Mouse (Mus musculus): ENCODE results near the gene Emc7.
"Not testable (repeated sequence)": the region's sequence is repeated elsewhere in the genome, so short reads cannot be mapped to it uniquely, and the experiment has no call there.

Emc7 gene

GRCm38 (mm10) chr2:112454862-112455564 lies at the start of gene Emc7:
Gene Emc7 (plus strand): TSS chr2:112454997.
- CTCF ChIA-PET: no interaction called here

GRCm38 (mm10) chr2:112407030-112407429 lies 47.8 kb upstream of the Emc7 start:
- CTCF ChIA-PET: no interaction called here

- CTCF ChIA-PET: no interaction called here
These were observed 29.5 kb upstream of the Emc7 start for GRCm38 (mm10) chr2:112425308-112425707.

GRCm38 (mm10) chr2:112428534-112428933 lies 26.3 kb upstream of the Emc7 start:
- CTCF ChIA-PET: not testable (repeated sequence)

GRCm38 (mm10) chr2:112429665-112430064 lies 25.1 kb upstream of the Emc7 start:
- CTCF ChIA-PET: no interaction called here

- CTCF ChIA-PET: no interaction called here
These were observed 24.4 kb upstream of the Emc7 start for GRCm38 (mm10) chr2:112430403-112430802.

GRCm38 (mm10) chr2:112432523-112432922 lies 22.3 kb upstream of the Emc7 start:
- CTCF ChIA-PET: no interaction called here

- CTCF ChIA-PET: no interaction called here
These were observed 21.4 kb upstream of the Emc7 start for GRCm38 (mm10) chr2:112433359-112433758.

GRCm38 (mm10) chr2:112436292-112436691 lies 18.5 kb upstream of the Emc7 start:
- CTCF ChIA-PET: no interaction called here

- CTCF ChIA-PET: no interaction called here
These were observed 17.2 kb upstream of the Emc7 start for GRCm38 (mm10) chr2:112437589-112437988.

- CTCF ChIA-PET: no interaction called here
These were observed 11.3 kb upstream of the Emc7 start for GRCm38 (mm10) chr2:112443491-112443890.

GRCm38 (mm10) chr2:112445511-112445910 lies 9.3 kb upstream of the Emc7 start:
- CTCF ChIA-PET: no interaction called here

- CTCF ChIA-PET: not testable (repeated sequence)
These were observed 6.8 kb upstream of the Emc7 start for GRCm38 (mm10) chr2:112448046-112448445.

GRCm38 (mm10) chr2:112448510-112449059 lies 6.2 kb upstream of the Emc7 start:
- CTCF ChIA-PET: interaction anchor here (0.8 to 1.6 kb wide), 2 partner anchors 69 to 80 kb away, joined by 3 read pairs; partner anchors contain the start of genes Emc4 and Katnbl1

- CTCF ChIA-PET: interaction anchor here (1.6 kb wide), 1 partner anchor 70 kb away, joined by 3 read pairs; the partner anchor contains the start of gene Katnbl1
These were observed 5.0 kb upstream of the Emc7 start for GRCm38 (mm10) chr2:112449597-112450296.

- CTCF ChIA-PET: not testable (repeated sequence)
These were observed 2.3 kb upstream of the Emc7 start for GRCm38 (mm10) chr2:112452513-112452912.

- CTCF ChIA-PET: no interaction called here
These were observed 504 bp upstream of the Emc7 start for GRCm38 (mm10) chr2:112454125-112454861.

- CTCF ChIA-PET: interaction anchor here (0.7 kb wide), 1 partner anchor 9 kb away, joined by 3 read pairs; no protein-coding TSS in a partner anchor
These were observed 5.8 kb downstream of the Emc7 start for GRCm38 (mm10) chr2:112460557-112460956.

GRCm38 (mm10) chr2:112469542-112469941 lies 14.7 kb downstream of the Emc7 start:
- CTCF ChIA-PET: no interaction called here

GRCm38 (mm10) chr2:112470961-112471381 lies 16.2 kb downstream of the Emc7 start:
- CTCF ChIA-PET: no interaction called here

GRCm38 (mm10) chr2:112472076-112472475 lies 17.3 kb downstream of the Emc7 start:
- CTCF ChIA-PET: no interaction called here

Measured in spleen, embryonic (tissue).